Mouse (Mus musculus) megakaryocyte, embryonic 14.5 days (primary cell): ENCODE measurements around the gene Prl2c3. TPM values are rescaled to one million over a fixed set of nuclear protein-coding genes. Genes with fewer than 3 reads are reported as not detected.
A peak's percentile ranks its signal among the peaks of the same experiment; 100 is the strongest.
"Not testable (repeated sequence)": the region's sequence is repeated elsewhere in the genome, so short reads cannot be mapped to it uniquely, and the experiment has no call there.

ENCODE experiments used
- H3K27me3 ChIP-seq: replicated peaks from 2 replicates; pipeline ENCODE3; 2012; ENCODE audit warnings: inconsistent platforms
- H3K36me3 ChIP-seq: replicated peaks from 2 replicates; pipeline ENCODE3; 2012; ENCODE audit warnings: low read length, inconsistent platforms, mixed read lengths
- H3K4me1 ChIP-seq: 2 replicates; pipeline ENCODE4 v1.6.1; 2012; ENCODE audit warnings: inconsistent platforms
- H3K4me3 ChIP-seq: replicated peaks from 2 replicates; pipeline ENCODE3; 2012; ENCODE audit warnings: moderate library complexity, mild to moderate bottlenecking, inconsistent platforms
- H3K9me3 ChIP-seq: 2 replicates; pipeline ENCODE4 v1.6.1; 2012; ENCODE audit warnings: inconsistent platforms
- FLI1 ChIP-seq: IDR thresholded peaks from 2 replicates; pipeline ENCODE4 v1.6.1; 2012; ENCODE audit warnings: low read length, inconsistent platforms, mixed read lengths
- GATA1 ChIP-seq: IDR thresholded peaks from 3 replicates; pipeline ENCODE4 v1.6.1; 2012; ENCODE audit warnings: mixed read lengths, low read length, inconsistent platforms, borderline replicate concordance
- polyA plus RNA-seq: library from polyadenylated mRNA; stranded (reverse); fragments of >175 nt; gene quantifications from 2 replicates; pipeline ENCODE4 v1.2.3, GENCODE M21; 2012; ENCODE audit warnings: low replicate concordance; ENCODE audit not compliant: insufficient read depth

The Prl2c3 gene
- polyA plus RNA-seq: not detected in 2 replicates

DNA sequence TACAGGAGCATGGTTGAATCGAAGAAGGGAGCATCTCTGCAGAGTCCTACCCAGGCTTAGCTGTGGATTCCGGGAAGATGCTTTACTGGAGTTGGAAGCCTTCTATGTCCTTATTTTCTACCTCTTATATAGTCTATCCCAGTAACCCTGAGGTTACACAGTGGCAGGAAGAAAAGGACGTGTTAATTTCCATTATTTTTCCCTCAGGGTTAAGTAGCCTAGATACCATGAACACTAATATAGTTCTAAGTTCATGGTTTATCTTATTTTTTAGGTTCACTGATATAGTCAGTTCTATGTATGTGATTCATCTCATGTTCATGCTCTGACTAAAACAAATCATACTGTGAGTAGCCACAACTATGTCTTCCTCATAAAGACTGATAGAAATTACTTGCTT, at the start of gene Prl2c3:
Prl2c3 (minus strand) TSS at position 101 of the 400 bp plus-strand sequence.
- H3K27me3 ChIP-seq, H3K4me1 ChIP-seq, H3K4me3 ChIP-seq, H3K9me3 ChIP-seq, H3K36me3 ChIP-seq: not testable (repeated sequence)

DNA sequence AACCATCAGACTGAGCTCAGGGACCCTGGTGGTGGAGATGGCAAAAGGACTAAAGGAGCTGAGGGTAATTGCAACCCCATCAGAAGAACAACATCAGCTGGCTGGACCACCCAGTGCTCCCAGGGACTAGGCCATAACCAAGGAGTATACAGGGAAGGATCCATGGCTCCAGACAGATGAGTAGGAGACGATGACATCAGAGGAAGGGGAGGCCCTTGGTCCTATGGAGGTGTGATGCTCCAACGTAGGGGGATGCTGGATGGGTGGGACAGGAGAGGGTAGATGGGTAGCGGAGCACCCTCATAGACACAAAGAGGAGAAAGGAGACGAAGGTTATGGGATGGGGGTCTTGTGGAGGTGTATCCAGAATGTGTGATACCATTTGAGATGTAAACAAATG, 48.4 kb upstream of the Prl2c3 start:
- H3K27me3 ChIP-seq, H3K4me1 ChIP-seq, H3K36me3 ChIP-seq: not testable (repeated sequence)
- Histone ChIP-seq H3K9me3 (peaks cover 21% of the 10 kb centered on the region), H3K4me3 (peak overlapping the region; percentile 28)

DNA sequence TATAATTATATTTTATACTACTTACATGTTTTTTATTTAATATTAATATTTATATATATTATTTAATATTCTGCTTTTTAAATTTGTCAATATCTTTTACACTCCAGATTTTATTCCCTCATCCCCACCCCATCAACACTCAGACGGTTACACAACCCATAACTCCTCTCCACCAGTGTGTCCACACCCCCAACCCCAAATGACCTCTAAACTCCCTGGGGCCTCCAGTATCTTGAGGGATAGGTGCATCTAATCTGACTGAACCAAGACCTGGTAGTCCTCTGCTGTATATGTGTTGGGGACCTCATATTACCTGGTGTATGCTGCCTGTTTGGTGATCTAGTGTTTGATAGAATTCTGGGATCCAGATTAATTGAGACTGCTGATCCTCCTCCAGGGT, 44.8 kb upstream of the Prl2c3 start:
- not testable (repeated sequence) for H3K4me1 ChIP-seq, H3K36me3 ChIP-seq, H3K27me3 ChIP-seq, H3K4me3 ChIP-seq
- H3K9me3 ChIP-seq: peaks cover 22% of the 10 kb centered on the region

DNA sequence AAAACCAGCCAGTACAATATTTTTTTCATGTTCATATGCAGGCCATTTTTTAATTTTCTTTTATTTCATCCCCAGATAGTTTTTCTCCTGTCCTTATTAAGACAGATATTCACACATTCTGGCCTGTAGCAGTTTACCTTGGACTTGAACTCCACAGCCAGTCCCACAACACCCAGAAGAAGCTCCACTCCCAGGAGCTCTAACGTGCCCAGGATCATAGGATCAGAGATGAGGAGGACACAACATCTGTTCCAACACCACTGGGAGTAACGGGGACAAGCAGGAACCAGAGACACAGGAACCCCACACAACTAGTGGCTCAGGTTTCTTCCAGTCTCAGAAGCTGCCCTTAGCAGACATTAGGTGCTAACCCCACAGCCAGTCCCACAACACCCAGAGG, 37.7 kb upstream of the Prl2c3 start:
- H3K36me3 ChIP-seq, H3K4me3 ChIP-seq, H3K27me3 ChIP-seq, H3K4me1 ChIP-seq: not testable (repeated sequence)
- H3K9me3 ChIP-seq: peaks cover 14% of the 10 kb centered on the region

DNA sequence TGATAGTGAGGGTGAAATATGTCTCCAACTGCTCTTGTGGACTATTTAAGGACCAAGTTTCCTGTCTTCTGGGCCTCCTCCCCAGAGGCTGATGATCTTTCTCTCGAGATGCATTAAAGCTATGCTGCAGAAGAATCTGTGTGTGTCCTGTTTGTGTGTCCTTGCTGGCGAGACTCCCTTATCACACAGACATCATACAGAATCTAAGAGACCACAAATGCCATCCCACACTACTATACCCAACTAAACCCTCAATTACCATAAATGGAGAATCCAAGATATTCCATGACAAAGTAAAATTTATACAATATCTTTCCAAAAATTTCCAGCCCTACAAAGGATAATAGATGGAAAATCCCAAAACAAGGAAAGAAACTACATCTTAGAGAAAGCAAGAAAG, 31.9 kb upstream of the Prl2c3 start:
- Histone ChIP-seq H3K4me3 (no peak overlapping the region), H3K9me3 (peaks cover 26% of the 10 kb centered on the region), H3K27me3 (no peaks in the 10 kb centered on the region), H3K4me1 (no peaks in the 10 kb centered on the region), H3K36me3 (no peaks in the 10 kb centered on the region)
- TF ChIP-seq GATA1 (no peak), FLI1 (no peak)

DNA sequence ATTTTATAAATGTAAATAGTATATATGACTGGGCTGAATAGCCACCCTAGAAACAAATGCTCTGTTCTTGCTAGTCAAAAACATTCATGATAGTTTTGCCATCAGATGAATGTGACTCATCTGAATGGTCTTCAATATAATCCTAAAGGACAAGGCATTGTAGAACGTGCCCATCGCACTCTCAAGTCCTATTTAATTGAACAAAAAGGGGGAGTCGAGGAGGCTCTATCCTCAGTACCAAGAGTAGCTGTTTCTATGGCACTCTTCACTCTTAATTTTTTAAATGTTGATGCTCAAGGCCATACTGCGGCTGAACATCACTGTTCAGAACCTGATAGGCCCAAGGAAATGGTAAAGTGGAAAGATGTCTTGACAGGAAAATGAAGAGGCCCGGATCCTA, 29.2 kb upstream of the Prl2c3 start:
- Histone ChIP-seq H3K36me3 (no peaks in the 10 kb centered on the region), H3K27me3 (no peaks in the 10 kb centered on the region), H3K4me3 (no peak overlapping the region), H3K9me3 (peaks cover 36% of the 10 kb centered on the region), H3K4me1 (no peaks in the 10 kb centered on the region)
- TF ChIP-seq GATA1 (no peak), FLI1 (no peak)

DNA sequence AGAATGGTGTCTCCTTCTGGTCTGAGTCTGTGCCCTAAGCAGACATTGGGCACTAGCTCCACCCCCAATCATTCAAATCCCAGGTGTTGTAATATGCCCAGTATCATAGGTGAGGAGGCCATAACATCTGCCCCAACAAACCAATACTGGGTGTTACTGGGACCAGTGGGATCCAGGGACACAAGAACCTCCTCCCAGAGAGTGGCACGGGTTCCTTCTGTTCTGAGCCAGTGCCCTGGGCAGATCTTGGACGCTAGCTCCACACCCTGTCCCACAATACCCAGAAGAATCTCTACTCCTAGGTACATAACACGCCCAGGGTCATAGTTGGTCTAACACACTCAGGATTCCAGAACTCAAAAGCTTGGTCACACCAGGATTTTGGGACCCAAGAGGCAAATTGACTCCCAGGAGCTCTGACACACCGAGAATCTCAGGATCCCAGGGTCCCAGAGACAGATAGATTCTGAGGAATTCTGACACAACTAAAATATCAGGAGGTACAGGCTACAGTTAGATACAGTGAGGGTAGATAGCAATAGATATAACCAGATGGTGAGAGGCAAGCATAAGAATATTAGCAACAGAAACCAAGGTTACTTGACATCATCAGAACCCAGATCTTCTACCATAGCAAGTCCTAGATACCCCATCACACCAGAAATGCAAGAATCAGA, 24.8 kb upstream of the Prl2c3 start:
- H3K36me3 ChIP-seq, H3K27me3 ChIP-seq, H3K4me3 ChIP-seq, H3K4me1 ChIP-seq: not testable (repeated sequence)
- peaks cover 21% of the 10 kb centered on the region for H3K9me3 ChIP-seq

DNA sequence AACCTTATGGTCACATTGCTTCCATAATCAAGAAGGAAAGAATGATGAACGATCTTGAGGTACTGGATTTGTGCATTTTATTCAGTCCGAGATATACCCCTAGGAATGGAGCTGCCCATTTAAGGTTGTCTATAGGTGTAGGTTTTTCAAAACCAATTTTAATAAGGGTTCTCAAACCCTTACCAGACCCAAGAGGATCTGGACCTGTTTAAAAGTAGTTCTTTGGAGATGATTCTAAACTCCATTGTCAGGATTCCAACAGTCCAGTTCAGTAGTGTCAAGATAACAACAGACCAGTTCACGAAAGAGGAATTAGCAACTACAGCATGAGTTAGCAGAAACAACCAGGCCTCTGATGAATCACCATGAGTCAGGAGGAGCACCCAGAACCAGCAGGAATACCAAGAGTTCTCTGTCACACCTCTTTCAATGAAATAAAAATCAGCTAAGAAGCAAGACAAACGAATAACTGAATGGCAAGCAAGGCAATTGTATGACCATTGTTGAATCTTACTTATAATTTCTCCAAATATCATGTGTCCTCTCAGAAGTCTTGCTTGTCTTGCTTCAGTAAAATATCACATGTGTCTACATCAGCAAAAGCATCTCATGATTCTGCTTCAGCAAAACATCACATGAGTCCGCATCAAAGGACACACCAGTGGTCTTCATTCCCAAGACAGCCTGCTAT, 14.0 kb upstream of the Prl2c3 start:
- H3K4me3 ChIP-seq, H3K4me1 ChIP-seq, H3K9me3 ChIP-seq, H3K27me3 ChIP-seq, H3K36me3 ChIP-seq: not testable (repeated sequence)

DNA sequence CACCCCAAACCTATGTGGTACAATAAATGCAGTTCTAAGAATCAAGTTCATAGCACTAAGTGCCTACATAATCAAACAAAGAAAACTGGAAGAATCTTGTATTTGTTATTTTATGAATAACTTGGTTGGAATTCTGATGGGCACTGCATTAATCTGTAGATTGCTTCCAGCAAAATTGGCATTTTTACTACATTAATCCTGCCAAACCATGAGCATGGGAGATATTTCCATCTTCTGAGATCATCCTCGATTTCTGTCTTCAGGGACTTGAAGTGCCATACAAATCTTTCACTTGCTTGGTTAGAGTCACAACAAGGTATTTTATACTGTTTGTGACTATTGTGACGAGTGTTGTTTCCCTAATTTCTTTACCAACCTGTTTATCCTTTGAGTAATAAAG, 9.7 kb upstream of the Prl2c3 start:
- TF ChIP-seq FLI1 (no peak), GATA1 (no peak)
- peaks cover 10% of the 10 kb centered on the region for H3K9me3 ChIP-seq
- no peaks in the 10 kb centered on the region for H3K4me1 ChIP-seq
- no peaks in the 10 kb centered on the region for H3K27me3 ChIP-seq
- no peaks in the 10 kb centered on the region for H3K36me3 ChIP-seq
- H3K4me3 ChIP-seq: no peak overlapping the region

DNA sequence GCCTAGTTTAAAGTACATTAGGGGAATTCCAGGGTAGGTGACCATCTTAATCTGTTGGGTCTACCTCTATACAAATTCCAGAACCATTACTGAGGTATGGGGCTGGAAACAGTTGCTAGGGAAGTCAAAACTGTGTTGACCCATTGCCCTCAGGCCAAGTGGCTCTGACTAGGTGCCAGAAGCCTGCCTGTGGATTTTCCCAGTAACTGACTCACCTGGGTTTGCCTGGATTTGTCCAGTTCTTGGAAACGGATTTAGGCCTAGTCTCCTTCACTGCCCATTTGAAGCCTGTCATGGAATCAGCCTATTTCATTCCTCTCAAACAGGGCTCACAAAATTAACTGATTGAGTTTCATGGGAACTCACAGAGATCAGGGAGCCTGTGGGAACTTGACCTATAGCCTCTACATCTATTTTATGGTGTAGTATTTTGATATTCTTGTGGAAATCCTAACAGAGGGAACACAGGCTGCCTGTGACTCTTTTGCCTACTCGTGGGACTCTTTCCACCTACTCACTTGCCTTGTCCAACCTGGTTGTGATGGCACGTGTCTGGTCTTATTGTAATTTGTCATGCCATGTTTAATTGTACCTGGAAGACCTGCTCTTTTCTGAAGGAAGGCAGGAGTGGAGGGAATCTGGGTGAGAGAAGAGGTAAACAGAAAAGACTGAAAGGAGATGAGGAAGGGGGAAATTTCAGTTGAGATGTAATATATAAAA, 9.1 kb upstream of the Prl2c3 start:
- H3K27me3 ChIP-seq, H3K9me3 ChIP-seq, H3K4me1 ChIP-seq, H3K4me3 ChIP-seq, H3K36me3 ChIP-seq: not testable (repeated sequence)

DNA sequence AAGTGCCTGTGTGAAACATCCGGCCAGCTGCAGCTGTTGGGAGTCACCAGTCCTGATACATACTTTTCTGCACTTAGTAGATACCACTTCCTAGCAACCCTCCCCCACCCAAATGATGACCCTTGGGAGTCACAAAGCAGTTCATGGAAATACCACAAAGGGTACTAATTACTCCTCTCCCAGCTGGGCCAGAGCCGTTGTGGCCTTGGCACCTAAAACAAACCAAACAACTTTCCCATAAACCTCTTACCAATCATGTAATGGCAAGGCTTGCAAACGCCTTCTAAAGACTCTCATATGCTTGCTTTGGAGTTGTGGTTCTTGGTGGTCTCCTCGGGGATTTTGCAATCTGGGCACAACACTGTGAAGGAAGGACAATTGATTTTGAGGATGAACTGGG, 6.6 kb upstream of the Prl2c3 start:
- not testable (repeated sequence) for H3K9me3 ChIP-seq, H3K4me3 ChIP-seq, H3K4me1 ChIP-seq, H3K36me3 ChIP-seq, H3K27me3 ChIP-seq

DNA sequence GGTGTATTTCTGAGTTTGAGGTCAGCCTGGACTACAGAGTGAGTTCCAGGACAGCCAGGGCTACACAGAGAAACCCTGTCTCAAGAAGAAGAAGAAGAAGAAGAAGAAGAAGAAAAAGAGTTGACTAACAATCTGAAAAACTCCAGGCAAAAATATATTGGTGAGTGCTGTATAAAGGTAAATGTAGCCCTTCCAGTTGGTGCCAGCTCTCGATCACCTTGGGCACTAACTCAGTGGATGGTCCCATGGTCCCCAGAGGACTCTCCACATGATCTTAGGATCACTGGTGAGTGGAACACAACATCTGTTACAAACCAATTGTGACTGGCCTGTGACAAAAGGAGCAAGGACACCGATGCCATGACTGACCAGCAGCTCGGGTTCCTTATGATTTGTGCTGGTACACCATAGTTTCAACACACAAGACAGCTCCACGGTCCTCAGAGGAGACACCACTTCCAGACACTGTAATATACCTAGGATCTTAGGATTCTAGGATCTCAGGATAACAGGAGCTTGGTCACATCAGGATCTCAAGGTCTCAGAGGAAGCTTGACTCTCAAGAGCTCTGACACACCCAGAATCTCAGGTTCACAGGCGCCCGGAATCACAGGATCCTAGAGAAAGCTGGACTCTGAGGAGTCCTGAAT, 30.3 kb downstream of the Prl2c3 start:
- H3K4me1 ChIP-seq, H3K4me3 ChIP-seq, H3K36me3 ChIP-seq, H3K9me3 ChIP-seq, H3K27me3 ChIP-seq: not testable (repeated sequence)
